Mouse (Mus musculus): ENCODE data around the gene Hydin.

DNA sequence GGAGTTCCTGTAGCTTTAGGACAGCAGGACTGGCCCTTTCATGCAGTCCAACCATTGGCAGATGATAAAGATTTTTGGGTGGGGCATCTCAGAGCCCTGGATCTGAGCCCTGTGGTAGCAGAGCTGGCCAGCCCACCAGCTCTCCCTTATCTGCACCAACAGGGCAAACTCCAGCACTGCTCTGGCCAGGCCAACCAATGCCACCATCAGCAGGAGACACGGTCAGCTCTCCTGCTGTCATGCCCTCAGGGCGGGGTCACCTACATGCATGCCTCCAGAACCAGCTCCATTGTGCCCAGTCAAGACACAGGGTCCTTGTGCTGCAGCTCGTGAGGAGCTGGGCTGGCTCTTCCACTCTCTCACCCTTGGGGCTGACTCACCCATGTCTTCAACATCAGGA lies 349.0 kb downstream of the Hydin start:
- TF ChIP-seq POLR2A (IDR thresholded peaks at IDR 0.05; ENCODE audit: insufficient read depth, low read depth, low read length) (no peak), CTCF (IDR thresholded peaks at IDR 0.05; ENCODE audit: insufficient read depth, low read depth, low read length) (no peak)

Measured in olfactory bulb, adult 2 months (tissue).